ENCODE assay signal across 8 mouse cellular contexts in the genomic region with DNA sequence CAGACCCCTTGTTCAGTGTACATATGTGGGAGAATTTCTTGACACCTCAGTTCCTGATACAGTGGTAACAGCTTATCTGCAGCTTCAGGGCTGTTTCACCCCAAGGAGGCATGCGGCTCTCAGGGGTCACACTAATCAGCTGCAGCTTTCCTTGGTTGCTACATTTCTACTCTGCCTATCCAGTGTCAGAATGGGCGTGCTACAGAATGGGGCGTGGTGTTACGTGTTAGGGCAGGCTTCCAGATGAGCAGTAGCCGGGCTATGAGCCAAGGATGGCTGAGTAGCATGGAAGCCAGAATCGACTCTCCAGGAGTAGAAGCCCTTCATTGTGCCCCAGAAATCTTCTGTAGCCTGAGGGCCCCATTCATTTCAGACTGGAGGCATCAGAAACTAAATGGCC. TPM values are rescaled to one million over a fixed set of nuclear protein-coding genes. Genes with fewer than 3 reads are reported as not detected.
A peak's percentile ranks its signal among the peaks of the same experiment; 100 is the strongest.
DNase-seq lines count a peak whose midpoint lies in the region; ATAC-seq lines count a peak whose summit lies in the region.

No protein-coding gene starts in this region.

- ATAC-seq in common myeloid progenitor, adult 5-6 weeks (replicated peaks; ENCODE audit: low read depth, poor library complexity, severe bottlenecking) = peak; percentile 62; the same call in 1 of the 2 replicates

- DNase-seq in adrenal gland, postnatal 10 days = peak; percentile 53
- no peak for DNase-seq in adrenal gland, postnatal 4 days (ENCODE audit: low spot score in 2 of 2)
- DNase-seq in left cerebral cortex, postnatal 14 days (ENCODE audit: low spot score in 2 of 2) = peak; percentile 13 to 35
- no peak for DNase-seq in left cerebral cortex, postnatal 36 days (ENCODE audit: low spot score in 2 of 2)
- DNase-seq in kidney, postnatal 4 days = peak; percentile 53 to 57
- DNase-seq in MN1 (ENCODE audit: low spot score) = no peak
- DNase-seq in thymus, adult 18-20 months = no peak

- intact Hi-C loops in left cerebral cortex, postnatal 14 days (cut with DNase I) = no loop called here
- intact Hi-C loops in left cerebral cortex, postnatal 36 days (cut with DNase I) = no loop called here

RNA-seq across cellular contexts. Expression of a gene that starts 32.8 kb away (rescaled TPM):
- 10 to 100 TPM; 35.2 to 52.2 TPM for total RNA-seq in adrenal gland, postnatal 10 days (2021)
- total RNA-seq in adrenal gland, postnatal 4 days (2021) = 10 to 100 TPM; 68.1 to 95.6 TPM
- total RNA-seq in left cerebral cortex, postnatal 14 days (2021) = 1 to 10 TPM; 2.3 to 2.4 TPM
- under 1 TPM; 0.45 to 0.99 TPM for total RNA-seq in left cerebral cortex, postnatal 36 days (2021)
- total RNA-seq in common myeloid progenitor, adult 5-6 weeks (2017) = 396 and 444 TPM in 2 replicates

Comparison
In these comparisons a context has a peak if more than half of its experiments do, and no peak if none do; other contexts are left out.
1. DNase-seq: peak in adrenal gland, postnatal 10 days (single experiment), left cerebral cortex, postnatal 14 days (2 of 2) and kidney, postnatal 4 days (2 of 2); none in adrenal gland, postnatal 4 days (0 of 2), left cerebral cortex, postnatal 36 days (0 of 2), MN1 (single experiment) and thymus, adult 18-20 months (0 of 2).
2. RNA of a gene that starts 32.8 kb away (total RNA-seq): 396 to 444 TPM in common myeloid progenitor, adult 5-6 weeks, 68.1 to 95.6 TPM in adrenal gland, postnatal 4 days and 35.2 to 52.2 TPM in adrenal gland, postnatal 10 days; 2.3 to 2.4 TPM in left cerebral cortex, postnatal 14 days and 0.45 to 0.99 TPM in left cerebral cortex, postnatal 36 days; every median in the first group is over 10 times any median in the second.